ENCODE assay signal across 9 mouse cellular contexts in the genomic region with DNA sequence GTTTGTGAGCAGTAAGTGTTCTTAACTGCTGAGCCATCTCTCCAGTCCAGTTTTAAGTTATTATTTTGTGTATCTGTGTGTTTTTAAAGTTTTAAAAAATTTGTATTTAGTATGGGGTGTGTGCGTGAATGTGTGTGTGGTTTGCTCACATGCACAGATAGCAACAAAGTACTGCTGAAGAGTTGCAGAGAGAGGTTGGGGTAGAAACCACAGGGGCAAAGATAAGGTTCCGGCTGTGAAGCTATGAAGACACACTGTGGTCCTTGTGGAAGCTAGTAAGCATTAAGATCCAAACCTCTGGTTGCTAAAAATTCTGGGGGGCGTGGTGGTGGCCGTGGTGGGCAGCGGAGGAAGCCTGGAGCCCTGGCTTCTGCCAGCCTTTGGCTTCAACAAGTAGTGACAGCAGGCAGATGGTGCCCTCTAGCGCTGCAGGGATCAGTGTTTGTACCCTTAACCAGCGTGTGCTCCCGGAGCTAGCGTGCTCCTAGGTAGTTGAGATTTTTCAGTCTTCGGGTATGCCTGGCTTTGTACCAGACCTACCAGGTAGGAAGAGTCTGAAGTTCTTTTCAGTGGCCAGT. TPM values are rescaled to one million over a fixed set of nuclear protein-coding genes. Genes with fewer than 3 reads are reported as not detected.
DNase-seq lines count a peak whose midpoint lies in the region; ATAC-seq and TF ChIP-seq lines count a peak whose summit lies in the region.
"Had no signal": no experiment of that assay in that cellular context is flagged by ENCODE, and none has a peak within 500 bp of the region (broad histone marks: within the 10 kb centered on the region; RNA-seq: fewer than 3 reads in every experiment).

No protein-coding gene starts in this region.

- no peak overlapping the region for H3K27ac ChIP-seq in embryonic facial prominence, embryonic 11.5 days (replicated peaks; ENCODE audit: low read depth, low read length)
- no peak overlapping the region for H3K27ac ChIP-seq in embryonic facial prominence, embryonic 10.5 days (replicated peaks)
- no peak overlapping the region for H3K27ac ChIP-seq in stomach, postnatal 0 days (replicated peaks)
- no peak overlapping the region for H3K27ac ChIP-seq in forebrain, embryonic 13.5 days
- H3K27ac ChIP-seq: lung, embryonic 15.5 days had no signal

- WGBS in embryonic facial prominence, embryonic 11.5 days: 62% methylated on average over 10 of the region's 10 CpGs
- 58% methylated on average over 10 of the region's 10 CpGs for WGBS in embryonic facial prominence, embryonic 10.5 days
- WGBS in stomach, postnatal 0 days: 46% methylated on average over 10 of the region's 10 CpGs
- 55% methylated on average over 10 of the region's 10 CpGs for WGBS in forebrain, embryonic 13.5 days

- no peaks in the 10 kb centered on the region for H3K27me3 ChIP-seq in embryonic facial prominence, embryonic 11.5 days (ENCODE audit: control insufficient read depth, insufficient read depth, low read length)
- H3K27me3 ChIP-seq in embryonic facial prominence, embryonic 10.5 days (replicated peaks; ENCODE audit: low read depth, poor library complexity, severe bottlenecking): no peaks in the 10 kb centered on the region
- no peaks in the 10 kb centered on the region for H3K27me3 ChIP-seq in stomach, postnatal 0 days (ENCODE audit: control insufficient read depth, insufficient read depth, low read length)
- H3K27me3 ChIP-seq in forebrain, embryonic 13.5 days: no peaks in the 10 kb centered on the region
- H3K27me3 ChIP-seq: lung, embryonic 15.5 days had no signal

- no peak for TF ChIP-seq EP300 in stomach, postnatal 0 days (optimal IDR thresholded peaks at IDR 0.05)

- no peak overlapping the region for H3K9ac ChIP-seq in embryonic facial prominence, embryonic 11.5 days (replicated peaks; ENCODE audit: low read length)
- no peak overlapping the region for H3K9ac ChIP-seq in stomach, postnatal 0 days (ENCODE audit: low read length)
- H3K9ac ChIP-seq in forebrain, embryonic 13.5 days: no peak overlapping the region
- H3K9ac ChIP-seq: lung, embryonic 15.5 days had no signal

- H3K9me3 ChIP-seq in embryonic facial prominence, embryonic 11.5 days (replicated peaks; ENCODE audit: control insufficient read depth, low read length): no peaks in the 10 kb centered on the region
- H3K9me3 ChIP-seq in embryonic facial prominence, embryonic 10.5 days: no peaks in the 10 kb centered on the region
- H3K9me3 ChIP-seq in stomach, postnatal 0 days (ENCODE audit: control insufficient read depth, low read length): no peaks in the 10 kb centered on the region
- no peaks in the 10 kb centered on the region for H3K9me3 ChIP-seq in forebrain, embryonic 13.5 days (replicated peaks)
- H3K9me3 ChIP-seq: lung, embryonic 15.5 days had no signal

- ATAC-seq in embryonic facial prominence, embryonic 11.5 days (replicated peaks; ENCODE audit: insufficient number of reproducible peaks, low FRiP score, low TSS enrichment, low read depth): no peak
- ATAC-seq in stomach, postnatal 0 days (ENCODE audit: low FRiP score, low TSS enrichment): no peak
- no peak for ATAC-seq in forebrain, embryonic 13.5 days

- H3K4me2 ChIP-seq in embryonic facial prominence, embryonic 11.5 days (ENCODE audit: low read depth, low read length): no peak overlapping the region
- H3K4me2 ChIP-seq in stomach, postnatal 0 days (replicated peaks; ENCODE audit: low read depth): no peak overlapping the region
- no peak overlapping the region for H3K4me2 ChIP-seq in forebrain, embryonic 13.5 days
- H3K4me2 ChIP-seq: lung, embryonic 15.5 days had no signal

- H3K4me1 ChIP-seq in embryonic facial prominence, embryonic 11.5 days (ENCODE audit: control insufficient read depth, insufficient read depth, low read length): no peaks in the 10 kb centered on the region
- H3K4me1 ChIP-seq in embryonic facial prominence, embryonic 10.5 days: peaks cover 6% of the 10 kb centered on the region
- 0 out of 2 replicates have a peak, but pooled peaks cover 2% of the 10 kb centered on the region for H3K4me1 ChIP-seq in stomach, postnatal 0 days (replicated peaks; ENCODE audit: control insufficient read depth, insufficient read depth)
- H3K4me1 ChIP-seq in forebrain, embryonic 13.5 days: peaks cover 4% of the 10 kb centered on the region

- peak; percentile 29 for DNase-seq in embryonic facial prominence, embryonic 11.5 days (ENCODE audit: low spot score)
- DNase-seq in embryonic facial prominence, embryonic 10.5 days (ENCODE audit: low spot score): no peak
- DNase-seq in B cell, adult 2 months: peak; percentile 49 to 52
- DNase-seq in brain, adult 2 months (ENCODE audit: low read depth, low spot score): peak; percentile 74
- peak; percentile 68 for DNase-seq in induced T-regulatory cell, adult 2 months (ENCODE audit: low read depth)
- peak; percentile 58 for DNase-seq in lung, postnatal 25 days (ENCODE audit: low spot score)
- peak; percentile 61 for DNase-seq in stomach, postnatal 0 days (ENCODE audit: low spot score)

- H3K4me3 ChIP-seq in embryonic facial prominence, embryonic 11.5 days (ENCODE audit: low read depth, low read length): no peak overlapping the region
- H3K4me3 ChIP-seq in embryonic facial prominence, embryonic 10.5 days: no peak overlapping the region
- H3K4me3 ChIP-seq in stomach, postnatal 0 days (ENCODE audit: low read depth, low read length): no peak overlapping the region
- no peak overlapping the region for H3K4me3 ChIP-seq in forebrain, embryonic 13.5 days
- H3K4me3 ChIP-seq: lung, embryonic 15.5 days had no signal

- peak; percentile 74 for TF ChIP-seq CTCF in stomach, postnatal 0 days (IDR thresholded peaks at IDR 0.05; ENCODE audit: low read depth)

- H3K36me3 ChIP-seq in embryonic facial prominence, embryonic 11.5 days (replicated peaks; ENCODE audit: control insufficient read depth, insufficient read depth, low read depth, low read length): no peaks in the 10 kb centered on the region
- H3K36me3 ChIP-seq in embryonic facial prominence, embryonic 10.5 days (replicated peaks): peaks cover 20% of the 10 kb centered on the region
- H3K36me3 ChIP-seq in stomach, postnatal 0 days (ENCODE audit: control insufficient read depth, insufficient read depth, low read length): no peaks in the 10 kb centered on the region
- H3K36me3 ChIP-seq in forebrain, embryonic 13.5 days (ENCODE audit: poor library complexity, severe bottlenecking): no peaks in the 10 kb centered on the region
- H3K36me3 ChIP-seq: lung, embryonic 15.5 days had no signal

RNA-seq across cellular contexts. Expression of a gene that starts 13.7 kb away (rescaled TPM):
- polyA plus RNA-seq in embryonic facial prominence, embryonic 11.5 days (2014; fragmentation: Nextera tagmentation; extraction: Ambion mirVana): 28.4 and 34.7 TPM in 2 replicates
- polyA plus RNA-seq in embryonic facial prominence, embryonic 10.5 days (2016; fragmentation: Nextera tagmentation; extraction: Ambion mirVana): 51.2 and 60.1 TPM in 2 replicates
- polyA plus RNA-seq in stomach, postnatal 0 days (2015; fragmentation: Nextera tagmentation; extraction: Ambion mirVana): 39.7 and 41.4 TPM in 2 replicates
- polyA plus RNA-seq in forebrain, embryonic 13.5 days (2015; fragmentation: Nextera tagmentation; extraction: Ambion mirVana): 53.7 and 54.6 TPM in 2 replicates

RNA-seq across cellular contexts. Expression of a gene that starts 20.6 kb away (rescaled TPM):
- polyA plus RNA-seq in embryonic facial prominence, embryonic 11.5 days (2014; fragmentation: Nextera tagmentation; extraction: Ambion mirVana): 26.3 and 29.2 TPM in 2 replicates
- 50.9 and 52.2 TPM in 2 replicates for polyA plus RNA-seq in embryonic facial prominence, embryonic 10.5 days (2016; fragmentation: Nextera tagmentation; extraction: Ambion mirVana)
- 25.3 and 27.9 TPM in 2 replicates for polyA plus RNA-seq in stomach, postnatal 0 days (2015; fragmentation: Nextera tagmentation; extraction: Ambion mirVana)
- 33.6 and 37.6 TPM in 2 replicates for polyA plus RNA-seq in forebrain, embryonic 13.5 days (2015; fragmentation: Nextera tagmentation; extraction: Ambion mirVana)

RNA-seq across cellular contexts. Expression of a gene that starts 28.0 kb away (rescaled TPM):
- polyA plus RNA-seq in embryonic facial prominence, embryonic 11.5 days (2014; fragmentation: Nextera tagmentation; extraction: Ambion mirVana): 7.2 and 9.0 TPM in 2 replicates
- 24.1 and 24.2 TPM in 2 replicates for polyA plus RNA-seq in embryonic facial prominence, embryonic 10.5 days (2016; fragmentation: Nextera tagmentation; extraction: Ambion mirVana)
- polyA plus RNA-seq in stomach, postnatal 0 days (2015; fragmentation: Nextera tagmentation; extraction: Ambion mirVana): 3.3 and 4.5 TPM in 2 replicates
- polyA plus RNA-seq in forebrain, embryonic 13.5 days (2015; fragmentation: Nextera tagmentation; extraction: Ambion mirVana): 10.2 and 12.3 TPM in 2 replicates
